Mouse (Mus musculus) B cell, adult 2 months (primary cell): ENCODE measurements around the gene Gm17783.
"Not testable (repeated sequence)": the region's sequence is repeated elsewhere in the genome, so short reads cannot be mapped to it uniquely, and the experiment has no call there.

Experiments
- DNase-seq, 2 experiments: peaks; one replicate each; pipeline ENCODE4 v3.0.0; 2022

The Gm17783 gene

GRCm38 (mm10) chr16:45531950-45532349 lies at the start of gene Gm17783:
Gm17783 (minus strand) TSS chr16:45532050.
- no peak for DNase-seq

- no peak for DNase-seq
These were observed 48.0 kb upstream of the Gm17783 start for GRCm38 (mm10) chr16:45579883-45580282.

GRCm38 (mm10) chr16:45572307-45572706 lies 40.5 kb upstream of the Gm17783 start:
- DNase-seq, result no peak

GRCm38 (mm10) chr16:45561747-45562146 lies 29.9 kb upstream of the Gm17783 start:
- DNase-seq, result no peak

- DNase-seq, result no peak
These were observed 19.7 kb upstream of the Gm17783 start for GRCm38 (mm10) chr16:45551579-45551978.

GRCm38 (mm10) chr16:45547982-45548381 lies 16.1 kb upstream of the Gm17783 start:
- DNase-seq, result peak in 1 of 2 experiments; percentile 19

- DNase-seq, result no peak
These were observed 12.5 kb upstream of the Gm17783 start for GRCm38 (mm10) chr16:45544341-45544740.

- no peak for DNase-seq
These were observed 10.3 kb upstream of the Gm17783 start for GRCm38 (mm10) chr16:45542108-45542507.

- DNase-seq, result not testable (repeated sequence)
These were observed 6.5 kb upstream of the Gm17783 start for GRCm38 (mm10) chr16:45538342-45538741.

GRCm38 (mm10) chr16:45535009-45535408 lies 3.2 kb upstream of the Gm17783 start, which contains the start of gene Slc9c1:
Slc9c1 (plus strand) TSS chr16:45535309.
- DNase-seq, result no peak

GRCm38 (mm10) chr16:45525551-45525950 lies 6.3 kb downstream of the Gm17783 start:
- no peak for DNase-seq

GRCm38 (mm10) chr16:45495326-45495725 lies 36.5 kb downstream of the Gm17783 start:
- no peak for DNase-seq

- no peak for DNase-seq
These were observed 38.9 kb downstream of the Gm17783 start, which contains the start of gene Gm609 for GRCm38 (mm10) chr16:45492927-45493326. Gm609 (minus strand) TSS chr16:45492969.

- no peak for DNase-seq
These were observed 54.9 kb downstream of the Gm17783 start for GRCm38 (mm10) chr16:45476991-45477390.

GRCm38 (mm10) chr16:45471836-45472235 lies 60.0 kb downstream of the Gm17783 start:
- DNase-seq, result not testable (repeated sequence)
